Comparison of ENCODE assay signal across 16 mouse cellular contexts in genomic region chr17:85690969-85691335, GRCm38 (mm10). TPM values are rescaled to one million over a fixed set of nuclear protein-coding genes. Genes with fewer than 3 reads are reported as not detected.
A peak's percentile ranks its signal among the peaks of the same experiment; 100 is the strongest.
DNase-seq lines count a peak whose midpoint lies in the region; ATAC-seq and TF ChIP-seq lines count a peak whose summit lies in the region.
"Had no signal": no experiment of that assay in that cellular context is flagged by ENCODE, and none has a peak within 500 bp of the region (broad histone marks: within the 10 kb centered on the region; RNA-seq: fewer than 3 reads in every experiment).

No protein-coding gene starts in this region.

- H3K4me2 ChIP-seq in forebrain, embryonic 11.5 days (ENCODE audit: low read depth, low read length, severe bottlenecking), result no peak overlapping the region
- H3K4me2 ChIP-seq in forebrain, embryonic 13.5 days, result no peak overlapping the region
- H3K4me2 ChIP-seq in kidney, postnatal 0 days (ENCODE audit: low read length), result peak overlapping the region; percentile 23; the same call in 1 of the 2 replicates
- H3K4me2 ChIP-seq in stomach, embryonic 14.5 days (replicated peaks; ENCODE audit: low read depth, low read length), result peak overlapping the region; percentile 76
- H3K4me2 ChIP-seq: neural tube, embryonic 12.5 days had no signal

- no peaks in the 10 kb centered on the region for H3K36me3 ChIP-seq in forebrain, embryonic 11.5 days (ENCODE audit: control insufficient read depth, insufficient read depth, low read length)
- no peaks in the 10 kb centered on the region for H3K36me3 ChIP-seq in forebrain, embryonic 13.5 days (ENCODE audit: poor library complexity, severe bottlenecking)
- H3K36me3 ChIP-seq in kidney, postnatal 0 days (ENCODE audit: insufficient read depth, low read length), result no peaks in the 10 kb centered on the region
- H3K36me3 ChIP-seq in embryonic facial prominence, embryonic 10.5 days (replicated peaks), result no peaks in the 10 kb centered on the region
- H3K36me3 ChIP-seq in stomach, embryonic 14.5 days (ENCODE audit: control insufficient read depth, insufficient read depth, low read length), result no peaks in the 10 kb centered on the region
- H3K36me3 ChIP-seq: G1E; neural tube, embryonic 12.5 days had no signal

- ATAC-seq in forebrain, embryonic 11.5 days (replicated peaks; ENCODE audit: low FRiP score), result no peak
- no peak for ATAC-seq in forebrain, embryonic 13.5 days
- ATAC-seq in kidney, postnatal 0 days (replicated peaks; ENCODE audit: low FRiP score, low read depth), result 0 out of 2 replicates have a peak, but pooled peaks have one; percentile 8
- no peak for ATAC-seq in stomach, embryonic 14.5 days (ENCODE audit: insufficient number of reproducible peaks, insufficient read depth, low FRiP score, low read depth)

- H3K4me1 ChIP-seq in forebrain, embryonic 11.5 days (replicated peaks; ENCODE audit: control insufficient read depth, insufficient read depth, low read length), result peaks cover 11% of the 10 kb centered on the region
- peaks cover 22% of the 10 kb centered on the region for H3K4me1 ChIP-seq in forebrain, embryonic 13.5 days
- peaks cover 9% of the 10 kb centered on the region; the same call in 1 of the 2 replicates for H3K4me1 ChIP-seq in kidney, postnatal 0 days (replicated peaks; ENCODE audit: insufficient read depth, low read length)
- peaks cover 75% of the 10 kb centered on the region for H3K4me1 ChIP-seq in embryonic facial prominence, embryonic 10.5 days
- H3K4me1 ChIP-seq in stomach, embryonic 14.5 days (ENCODE audit: control insufficient read depth, insufficient read depth, low read length), result peaks cover 13% of the 10 kb centered on the region

- DNase-seq in forebrain, embryonic 11.5 days (ENCODE audit: low spot score), result peak; percentile 61
- DNase-seq in kidney, postnatal 0 days (ENCODE audit: low spot score), result peak; percentile 64
- DNase-seq in kidney, postnatal 25 days, result no peak
- DNase-seq in embryonic facial prominence, embryonic 10.5 days (ENCODE audit: low spot score), result peak; percentile 64
- DNase-seq in right cerebral cortex, postnatal 25 days, result no peak
- DNase-seq in left cerebral cortex, adult 11 months (ENCODE audit: low spot score), result no peak
- DNase-seq: cerebellum, adult 11 months; heart, postnatal 4 days; kidney, postnatal 10 days; layer of hippocampus, postnatal 36 days; liver; thymus, adult 2 months had no signal

- peaks cover 80% of the 10 kb centered on the region for H3K27me3 ChIP-seq in forebrain, embryonic 11.5 days (ENCODE audit: control insufficient read depth, insufficient read depth, low read length)
- H3K27me3 ChIP-seq in forebrain, embryonic 13.5 days, result peaks cover 98% of the 10 kb centered on the region
- peaks cover 75% of the 10 kb centered on the region for H3K27me3 ChIP-seq in kidney, postnatal 0 days (ENCODE audit: insufficient read depth, low read length)
- H3K27me3 ChIP-seq in embryonic facial prominence, embryonic 10.5 days (replicated peaks; ENCODE audit: low read depth, poor library complexity, severe bottlenecking), result peaks cover 98% of the 10 kb centered on the region
- peaks cover 37% of the 10 kb centered on the region for H3K27me3 ChIP-seq in stomach, embryonic 14.5 days (ENCODE audit: control insufficient read depth, insufficient read depth, low read length)

- H3K9ac ChIP-seq in forebrain, embryonic 11.5 days (ENCODE audit: low read length), result no peak overlapping the region
- H3K9ac ChIP-seq in forebrain, embryonic 13.5 days, result no peak overlapping the region
- no peak overlapping the region for H3K9ac ChIP-seq in kidney, postnatal 0 days (ENCODE audit: low read depth, low read length)
- H3K9ac ChIP-seq in stomach, embryonic 14.5 days (replicated peaks; ENCODE audit: low read depth, low read length), result no peak overlapping the region
- H3K9ac ChIP-seq: neural tube, embryonic 12.5 days had no signal

- 1% methylated on average over 4 of the region's 4 CpGs for WGBS in forebrain, embryonic 11.5 days
- 2% methylated on average over 4 of the region's 4 CpGs for WGBS in forebrain, embryonic 13.5 days
- WGBS in kidney, postnatal 0 days, result 1% methylated on average over 4 of the region's 4 CpGs
- 2% methylated on average over 4 of the region's 4 CpGs for WGBS in embryonic facial prominence, embryonic 10.5 days
- 19% methylated on average over 4 of the region's 4 CpGs for WGBS in stomach, embryonic 14.5 days

- TF ChIP-seq CTCF in kidney, postnatal 0 days (IDR thresholded peaks at IDR 0.05; ENCODE audit: low read depth), result no peak

- H3K27ac ChIP-seq in forebrain, embryonic 11.5 days (ENCODE audit: low read depth, low read length), result no peak overlapping the region
- no peak overlapping the region for H3K27ac ChIP-seq in forebrain, embryonic 13.5 days
- H3K27ac ChIP-seq in kidney, postnatal 0 days, result no peak overlapping the region
- H3K27ac ChIP-seq in embryonic facial prominence, embryonic 10.5 days (replicated peaks), result peak overlapping the region; percentile 82
- peak overlapping the region; percentile 66 for H3K27ac ChIP-seq in stomach, embryonic 14.5 days (ENCODE audit: low read length)
- H3K27ac ChIP-seq: neural tube, embryonic 12.5 days had no signal

- no peak overlapping the region; the same call in 1 of the 2 replicates for H3K4me3 ChIP-seq in forebrain, embryonic 11.5 days (ENCODE audit: low read depth, low read length)
- no peak overlapping the region for H3K4me3 ChIP-seq in forebrain, embryonic 13.5 days
- 0 out of 2 replicates have a peak overlapping the region, but pooled peaks have one; percentile 22 for H3K4me3 ChIP-seq in kidney, postnatal 0 days (replicated peaks; ENCODE audit: low read depth, low read length)
- peak overlapping the region; percentile 70 for H3K4me3 ChIP-seq in embryonic facial prominence, embryonic 10.5 days
- peak overlapping the region; percentile 44 for H3K4me3 ChIP-seq in stomach, embryonic 14.5 days (ENCODE audit: low read depth, low read length)
- H3K4me3 ChIP-seq: neural tube, embryonic 12.5 days had no signal

- H3K9me3 ChIP-seq in forebrain, embryonic 11.5 days (ENCODE audit: control insufficient read depth, low read length), result no peaks in the 10 kb centered on the region; the same call in 1 of the 2 replicates
- 0 out of 2 replicates have a peak, but pooled peaks cover 3% of the 10 kb centered on the region for H3K9me3 ChIP-seq in forebrain, embryonic 13.5 days (replicated peaks)
- H3K9me3 ChIP-seq in kidney, postnatal 0 days (replicated peaks; ENCODE audit: low read length), result no peaks in the 10 kb centered on the region
- peaks cover 3% of the 10 kb centered on the region; the same call in 1 of the 2 replicates for H3K9me3 ChIP-seq in embryonic facial prominence, embryonic 10.5 days
- H3K9me3 ChIP-seq in stomach, embryonic 14.5 days (ENCODE audit: control insufficient read depth, low read depth, low read length), result peaks cover 4% of the 10 kb centered on the region; the same call in 1 of the 2 replicates
- H3K9me3 ChIP-seq: neural tube, embryonic 12.5 days had no signal

RNA-seq across cellular contexts. Expression of gene Six2, which starts 2.9 kb away (rescaled TPM):
- polyA plus RNA-seq in forebrain, embryonic 11.5 days (2014; fragmentation: Nextera tagmentation; extraction: Ambion mirVana), result 12.5 and 12.6 TPM in 2 replicates
- 0.37 and 0.74 TPM in 2 replicates for polyA plus RNA-seq in forebrain, embryonic 13.5 days (2015; fragmentation: Nextera tagmentation; extraction: Ambion mirVana)
- 11.2 and 18.9 TPM in 2 replicates for polyA plus RNA-seq in kidney, postnatal 0 days (2015; fragmentation: Nextera tagmentation; extraction: Ambion mirVana)
- polyA plus RNA-seq in embryonic facial prominence, embryonic 10.5 days (2016; fragmentation: Nextera tagmentation; extraction: Ambion mirVana), result 10.1 and 15.6 TPM in 2 replicates
- polyA plus RNA-seq in stomach, embryonic 14.5 days (2014; fragmentation: Nextera tagmentation; extraction: Ambion mirVana), result 7.6 and 8.9 TPM in 2 replicates
- polyA plus RNA-seq: G1E had no signal

Comparison
In these comparisons a context has a peak if more than half of its experiments do, and no peak if none do; other contexts are left out.
1. DNase-seq: peak in forebrain, embryonic 11.5 days (single experiment), kidney, postnatal 0 days (single experiment) and embryonic facial prominence, embryonic 10.5 days (single experiment); none in kidney, postnatal 25 days (0 of 2), right cerebral cortex, postnatal 25 days (single experiment) and left cerebral cortex, adult 11 months (single experiment).
2. H3K27ac ChIP-seq: peak in embryonic facial prominence, embryonic 10.5 days (single experiment) and stomach, embryonic 14.5 days (single experiment); none in forebrain, embryonic 11.5 days (single experiment), forebrain, embryonic 13.5 days (single experiment) and kidney, postnatal 0 days (single experiment).
3. H3K4me2 ChIP-seq: peak in kidney, postnatal 0 days (single experiment) and stomach, embryonic 14.5 days (single experiment); none in forebrain, embryonic 11.5 days (single experiment) and forebrain, embryonic 13.5 days (single experiment).
4. H3K4me3 ChIP-seq: peak in kidney, postnatal 0 days (single experiment), embryonic facial prominence, embryonic 10.5 days (single experiment) and stomach, embryonic 14.5 days (single experiment); none in forebrain, embryonic 11.5 days (single experiment) and forebrain, embryonic 13.5 days (single experiment).